Mouse (Mus musculus) liver, embryonic 16.5 days (tissue): ENCODE results near the gene Acvr1b. TPM values are rescaled to one million over a fixed set of nuclear protein-coding genes. Genes with fewer than 3 reads are reported as not detected.

Source experiments
- ATAC-seq: fragments of 200-750 bp; cut with Nextera tagmentation; 2 replicates; pipeline ENCODE4 v1.8.0; 2017; ENCODE audit warnings: low read depth, mild to moderate bottlenecking, moderate number of reproducible peaks, moderate library complexity
- H3K27ac ChIP-seq: fragments of 300-500 bp; sonication (generic); 2 replicates; pipeline ENCODE4 v1.5.1; 2014; ENCODE audit warnings: mild to moderate bottlenecking, low read length
- H3K27me3 ChIP-seq: fragments of 300-500 bp; sonication (generic); 2 replicates; pipeline ENCODE4 v1.6.1; 2014; ENCODE audit warnings: low read depth, low read length, mixed read lengths; ENCODE audit not compliant: control insufficient read depth, insufficient read depth
- H3K36me3 ChIP-seq: fragments of 300-500 bp; sonication (generic); 2 replicates; pipeline ENCODE4 v1.6.1; 2014; ENCODE audit warnings: mild to moderate bottlenecking; ENCODE audit not compliant: control insufficient read depth, insufficient read depth
- H3K4me1 ChIP-seq: fragments of 300-500 bp; sonication (generic); 2 replicates; pipeline ENCODE4 v1.6.1; 2014; ENCODE audit warnings: low read depth, low read length, mixed read lengths; ENCODE audit not compliant: control insufficient read depth
- H3K4me2 ChIP-seq: fragments of 300-500 bp; sonication (generic); 2 replicates; pipeline ENCODE4 v1.6.1; 2014; ENCODE audit warnings: low read depth, low read length, mixed read lengths
- H3K4me3 ChIP-seq: fragments of 300-500 bp; sonication (generic); 2 replicates; pipeline ENCODE4 v1.5.1; 2014; ENCODE audit warnings: low read depth, mild to moderate bottlenecking, low read length
- H3K9ac ChIP-seq: fragments of 300-500 bp; sonication (generic); 2 replicates; pipeline ENCODE4 v1.6.1; 2014; ENCODE audit warnings: low read depth, low read length
- H3K9me3 ChIP-seq: fragments of 300-500 bp; sonication (generic); replicated peaks from 2 replicates; pipeline ENCODE4 v1.6.1; 2016; ENCODE audit warnings: low read length; ENCODE audit not compliant: control insufficient read depth
- WGBS: fragments of 180-500 bp; shearing (Covaris S2); extraction: QIAGEN DNeasy Blood & Tissue Kit; methylation state at CpG from one replicate; pipeline ENCODE4 v1.1.7; 2014; ENCODE audit not compliant: insufficient replicate concordance; 5-methylcytosine and 5-hydroxymethylcytosine counted together
- polyA plus RNA-seq: library from polyadenylated mRNA; unstranded; fragments of >200 nt; fragmentation: Nextera tagmentation; extraction: Ambion mirVana; gene quantifications from 2 replicates; pipeline ENCODE4 v1.2.1, GENCODE M21; 2015

Gene Acvr1b
- polyA plus RNA-seq, 1 experiment from 2014 or later = 2.1 TPM

GRCm38 (mm10) chr15:101133993-101134704, 39.7 kb upstream of the Acvr1b start:
- ATAC-seq = no peak

GRCm38 (mm10) chr15:101135405-101135804, 38.5 kb upstream of the Acvr1b start:
- H3K4me1 ChIP-seq = peaks cover 4% of the 10 kb centered on the region
- H3K36me3 ChIP-seq = no peaks in the 10 kb centered on the region
- peaks cover 21% of the 10 kb centered on the region for H3K27me3 ChIP-seq
- H3K27ac ChIP-seq = no peak overlapping the region
- no peak overlapping the region for H3K9ac ChIP-seq
- WGBS = 49% methylated on average over 8 of the region's 8 CpGs
- no peak overlapping the region for H3K4me2 ChIP-seq
- ATAC-seq = no peak
- no peaks in the 10 kb centered on the region for H3K9me3 ChIP-seq
- no peak overlapping the region for H3K4me3 ChIP-seq

More at GRCm38 (mm10) chr15:101133993-101134704, 39.7 kb upstream of the Acvr1b start:
- peaks cover 28% of the 10 kb centered on the region for H3K27me3 ChIP-seq
- no peak overlapping the region for H3K27ac ChIP-seq
- no peak overlapping the region for H3K4me2 ChIP-seq
- no peak overlapping the region for H3K4me3 ChIP-seq
- no peaks in the 10 kb centered on the region for H3K4me1 ChIP-seq
- WGBS = 18% methylated on average over 15 of the region's 15 CpGs
- H3K9me3 ChIP-seq = no peaks in the 10 kb centered on the region
- H3K36me3 ChIP-seq = no peaks in the 10 kb centered on the region
- H3K9ac ChIP-seq = no peak overlapping the region

- peaks cover 9% of the 10 kb centered on the region for H3K27me3 ChIP-seq
- H3K9ac ChIP-seq = no peak overlapping the region
- no peaks in the 10 kb centered on the region for H3K9me3 ChIP-seq
- H3K4me2 ChIP-seq = no peak overlapping the region
- no peaks in the 10 kb centered on the region for H3K36me3 ChIP-seq
- no peak overlapping the region for H3K27ac ChIP-seq
- H3K4me3 ChIP-seq = no peak overlapping the region
- ATAC-seq = no peak
- WGBS = 71% methylated on average over 11 of the region's 11 CpGs
- H3K4me1 ChIP-seq = peaks cover 14% of the 10 kb centered on the region
Measured at GRCm38 (mm10) chr15:101137455-101137854, 36.4 kb upstream of the Acvr1b start.

GRCm38 (mm10) chr15:101138675-101139074, 35.2 kb upstream of the Acvr1b start:
- no peak for ATAC-seq
- WGBS = 55% methylated on average over 3 of the region's 3 CpGs
- H3K4me1 ChIP-seq = peaks cover 14% of the 10 kb centered on the region
- H3K36me3 ChIP-seq = no peaks in the 10 kb centered on the region
- no peak overlapping the region for H3K4me2 ChIP-seq
- H3K27ac ChIP-seq = no peak overlapping the region
- no peaks in the 10 kb centered on the region for H3K9me3 ChIP-seq
- no peak overlapping the region for H3K9ac ChIP-seq
- H3K27me3 ChIP-seq = peaks cover 6% of the 10 kb centered on the region; the same call in 1 of the 2 replicates
- no peak overlapping the region for H3K4me3 ChIP-seq

- ATAC-seq = peak; percentile 22; the same call in 1 of the 2 replicates
- H3K9me3 ChIP-seq = no peaks in the 10 kb centered on the region
- H3K4me3 ChIP-seq = no peak overlapping the region
- H3K4me1 ChIP-seq = peaks cover 14% of the 10 kb centered on the region
- H3K4me2 ChIP-seq = no peak overlapping the region
- H3K36me3 ChIP-seq = no peaks in the 10 kb centered on the region
- H3K27me3 ChIP-seq = peaks cover 6% of the 10 kb centered on the region; the same call in 1 of the 2 replicates
- 14% methylated on average over 12 of the region's 12 CpGs for WGBS
- H3K27ac ChIP-seq = no peak overlapping the region
- H3K9ac ChIP-seq = no peak overlapping the region
Measured at GRCm38 (mm10) chr15:101139885-101140284, 34.0 kb upstream of the Acvr1b start.

GRCm38 (mm10) chr15:101140587-101140986, 33.3 kb upstream of the Acvr1b start:
- peaks cover 6% of the 10 kb centered on the region; the same call in 1 of the 2 replicates for H3K27me3 ChIP-seq
- no peaks in the 10 kb centered on the region for H3K9me3 ChIP-seq
- H3K27ac ChIP-seq = no peak overlapping the region
- peaks cover 17% of the 10 kb centered on the region for H3K4me1 ChIP-seq
- no peak for ATAC-seq
- WGBS = 38% methylated on average over 6 of the region's 6 CpGs
- no peak overlapping the region for H3K9ac ChIP-seq
- no peaks in the 10 kb centered on the region for H3K36me3 ChIP-seq
- H3K4me2 ChIP-seq = no peak overlapping the region
- no peak overlapping the region for H3K4me3 ChIP-seq

GRCm38 (mm10) chr15:101141061-101141541, 32.8 kb upstream of the Acvr1b start:
- peak; percentile 75 for ATAC-seq
- Histone ChIP-seq H3K4me2 (no peak overlapping the region), H3K27ac (no peak overlapping the region), H3K36me3 (no peaks in the 10 kb centered on the region), H3K27me3 (peaks cover 4% of the 10 kb centered on the region; the same call in 1 of the 2 replicates), H3K4me1 (peaks cover 19% of the 10 kb centered on the region), H3K9ac (no peak overlapping the region), H3K9me3 (no peaks in the 10 kb centered on the region), H3K4me3 (no peak overlapping the region)
- WGBS = 4% methylated on average over 10 of the region's 14 CpGs

GRCm38 (mm10) chr15:101142672-101143071, 31.2 kb upstream of the Acvr1b start:
- peaks cover 4% of the 10 kb centered on the region for H3K27me3 ChIP-seq
- no peaks in the 10 kb centered on the region for H3K9me3 ChIP-seq
- WGBS = 56% methylated on average over 8 of the region's 8 CpGs
- H3K4me2 ChIP-seq = no peak overlapping the region
- no peak overlapping the region for H3K27ac ChIP-seq
- peaks cover 24% of the 10 kb centered on the region for H3K4me1 ChIP-seq
- H3K4me3 ChIP-seq = no peak overlapping the region
- no peak for ATAC-seq
- H3K9ac ChIP-seq = no peak overlapping the region
- H3K36me3 ChIP-seq = no peaks in the 10 kb centered on the region

GRCm38 (mm10) chr15:101143494-101143893, 30.4 kb upstream of the Acvr1b start:
- Histone ChIP-seq H3K4me1 (peaks cover 27% of the 10 kb centered on the region), H3K9me3 (no peaks in the 10 kb centered on the region), H3K27me3 (peaks cover 4% of the 10 kb centered on the region), H3K36me3 (no peaks in the 10 kb centered on the region), H3K4me2 (no peak overlapping the region), H3K27ac (no peak overlapping the region), H3K9ac (no peak overlapping the region), H3K4me3 (no peak overlapping the region)
- 36% methylated on average over 8 of the region's 8 CpGs for WGBS
- no peak for ATAC-seq
